Mouse (Mus musculus) MEL (cell line): Measurements from ENCODE around the gene Sash1. TPM values are rescaled to one million over a fixed set of nuclear protein-coding genes. Genes with fewer than 3 reads are reported as not detected.

Experiments used
- DNase-seq: peaks from one replicate; pipeline ENCODE4 v3.0.0; 2011; ENCODE audit warnings: low read depth, low spot score
- H3K27ac ChIP-seq: 2 replicates; pipeline ENCODE4 v1.5.1; 2012; ENCODE audit warnings: low read depth, mild to moderate bottlenecking, control low read depth, low read length, moderate library complexity; ENCODE audit not compliant: control insufficient read depth
- H3K27me3 ChIP-seq, 2 experiments: fragments of 150-350 bp in 1 of 2; sonication (generic) in 1 of 2; 2 replicates each; pipeline ENCODE4 v1.6.1; 2012; ENCODE audit warnings: low read length in 2 of 2, mild to moderate bottlenecking in 2 of 2, improper control_type of control experiment in 1 of 2, moderate library complexity in 1 of 2; ENCODE audit not compliant: insufficient read depth in 2 of 2, control insufficient read depth in 1 of 2
- H3K36me3 ChIP-seq, 2 experiments: 2 replicates each; pipeline ENCODE4 v1.6.1; 2012 to 2014; ENCODE audit warnings: low read length in 2 of 2, improper control_type of control experiment in 1 of 2, inconsistent platforms in 1 of 2, mild to moderate bottlenecking in 1 of 2; ENCODE audit not compliant: insufficient read depth in 2 of 2, control insufficient read depth in 1 of 2
- H3K4me1 ChIP-seq, 2 experiments: fragments of 150-350 bp in 1 of 2; sonication (generic) in 1 of 2; 2 replicates each; pipeline ENCODE4 v1.6.1; 2012; ENCODE audit warnings: low read length in 2 of 2, improper control_type of control experiment in 1 of 2, mild to moderate bottlenecking in 1 of 2; ENCODE audit not compliant: insufficient read depth in 2 of 2, control insufficient read depth in 1 of 2
- H3K4me3 ChIP-seq, 2 experiments: fragments of 150-350 bp in 1 of 2; sonication (generic) in 1 of 2; 2 replicates each; pipeline ENCODE4 v1.5.1; 2012; ENCODE audit warnings: low read depth in 2 of 2, low read length in 2 of 2, mild to moderate bottlenecking in 2 of 2, moderate library complexity in 2 of 2, control low read depth in 1 of 2, improper control_type of control experiment in 1 of 2; ENCODE audit not compliant: control insufficient read depth in 1 of 2, insufficient read depth in 1 of 2
- H3K79me2 ChIP-seq: 2 replicates; pipeline ENCODE4 v1.6.1; 2012; ENCODE audit warnings: mild to moderate bottlenecking, low read length, moderate library complexity; ENCODE audit not compliant: control insufficient read depth, poor library complexity, insufficient read depth
- H3K9ac ChIP-seq: 2 replicates; pipeline ENCODE4 v1.6.1; 2012; ENCODE audit warnings: low read depth, mild to moderate bottlenecking, control low read depth, low read length, moderate library complexity; ENCODE audit not compliant: control insufficient read depth, poor library complexity, severe bottlenecking
- H3K9me3 ChIP-seq: fragments of 150-350 bp; sonication (generic); replicated peaks from 2 replicates; pipeline ENCODE4 v1.6.1; 2012; ENCODE audit warnings: mild to moderate bottlenecking, low read length, improper control_type of control experiment, moderate library complexity; ENCODE audit not compliant: insufficient read depth
- CHD1 ChIP-seq: IDR thresholded peaks from 2 replicates; pipeline ENCODE4 v1.6.1; 2012; ENCODE audit warnings: low read depth, mild to moderate bottlenecking, inconsistent platforms, low read length, improper control_type of control experiment
- CTCF ChIP-seq, 3 experiments: IDR thresholded peaks in 2 of 3; conservative IDR thresholded peaks in 1 of 3; 2 replicates each; pipeline ENCODE4 v1.5.1; 2011 to 2012; ENCODE audit warnings: low read length in 3 of 3, low read depth in 2 of 3, mild to moderate bottlenecking in 2 of 3, improper control_type of control experiment in 1 of 3, inconsistent platforms in 1 of 3, mixed read lengths in 1 of 3, moderate library complexity in 1 of 3; ENCODE audit not compliant: control insufficient read depth in 1 of 3, insufficient read depth in 1 of 3, poor library complexity in 1 of 3, severe bottlenecking in 1 of 3
- E2F4 ChIP-seq: IDR thresholded peaks from 2 replicates; pipeline ENCODE4 v1.6.1; 2011; ENCODE audit warnings: low read depth, low read length, improper control_type of control experiment, borderline replicate concordance
- EP300 ChIP-seq, 2 experiments: IDR thresholded peaks; 2 replicates each; pipeline ENCODE4 v1.6.1; 2011; ENCODE audit warnings: improper control_type of control experiment in 2 of 2, low read length in 2 of 2, low read depth in 1 of 2, mild to moderate bottlenecking in 1 of 2
- ETS1 ChIP-seq: IDR thresholded peaks from 2 replicates; pipeline ENCODE4 v1.6.1; 2012; ENCODE audit warnings: low read depth, mild to moderate bottlenecking, inconsistent platforms, low read length, improper control_type of control experiment, moderate library complexity
- GABPA ChIP-seq: IDR thresholded peaks from 2 replicates; pipeline ENCODE4 v1.6.1; 2012; ENCODE audit warnings: low read depth, mild to moderate bottlenecking, inconsistent platforms, low read length, improper control_type of control experiment, moderate library complexity
- MAFK ChIP-seq: IDR thresholded peaks from 2 replicates; pipeline ENCODE4 v1.6.1; 2011; ENCODE audit warnings: low read depth, mild to moderate bottlenecking, low read length, improper control_type of control experiment, borderline replicate concordance
- MAZ ChIP-seq: IDR thresholded peaks from 2 replicates; pipeline ENCODE4 v1.6.1; 2012; ENCODE audit warnings: low read depth, mild to moderate bottlenecking, inconsistent platforms, low read length, improper control_type of control experiment
- MEF2A ChIP-seq: IDR thresholded peaks from 2 replicates; pipeline ENCODE4 v1.6.1; 2014; ENCODE audit warnings: low read depth, mild to moderate bottlenecking, inconsistent platforms, low read length, improper control_type of control experiment; ENCODE audit not compliant: poor library complexity, insufficient replicate concordance, severe bottlenecking; ENCODE audit errors: extremely low read depth
- MXI1 ChIP-seq: IDR thresholded peaks from 2 replicates; pipeline ENCODE4 v1.6.1; 2011; ENCODE audit warnings: mild to moderate bottlenecking, low read depth, low read length, improper control_type of control experiment
- MYB ChIP-seq: IDR thresholded peaks from 2 replicates; pipeline ENCODE4 v1.6.1; 2011; ENCODE audit warnings: mild to moderate bottlenecking, low read depth, low read length, improper control_type of control experiment
- NELFE ChIP-seq: IDR thresholded peaks from 2 replicates; pipeline ENCODE4 v1.6.1; 2011; ENCODE audit warnings: low read depth, low read length, improper control_type of control experiment
- NRF1 ChIP-seq: IDR thresholded peaks from 2 replicates; pipeline ENCODE4 v1.6.1; 2014; ENCODE audit warnings: low read depth, mild to moderate bottlenecking, inconsistent platforms, low read length, improper control_type of control experiment, moderate library complexity; ENCODE audit not compliant: poor library complexity, insufficient read depth, severe bottlenecking
- POLR2AphosphoS2 ChIP-seq: IDR thresholded peaks from 2 replicates; pipeline ENCODE4 v1.6.1; 2011; ENCODE audit warnings: low read length, improper control_type of control experiment
- POLR2AphosphoS5 ChIP-seq: IDR thresholded peaks from 2 replicates; pipeline ENCODE4 v1.6.1; 2012; ENCODE audit warnings: low read depth, borderline replicate concordance, mild to moderate bottlenecking, inconsistent platforms, low read length, moderate library complexity, mixed read lengths
- RAD21 ChIP-seq: IDR thresholded peaks from 2 replicates; pipeline ENCODE4 v1.6.1; 2011; ENCODE audit warnings: mild to moderate bottlenecking, low read depth, low read length, improper control_type of control experiment
- RCOR1 ChIP-seq: IDR thresholded peaks from 2 replicates; pipeline ENCODE4 v1.6.1; 2012; ENCODE audit warnings: low read depth, mild to moderate bottlenecking, inconsistent platforms, low read length, improper control_type of control experiment
- SMC3 ChIP-seq: IDR thresholded peaks from 2 replicates; pipeline ENCODE4 v1.6.1; 2011; ENCODE audit warnings: low read depth, low read length, improper control_type of control experiment
- TAL1 ChIP-seq: IDR thresholded peaks from 2 replicates; pipeline ENCODE4 v1.6.1; 2012; ENCODE audit warnings: mild to moderate bottlenecking, inconsistent platforms, low read length, moderate library complexity, mixed read lengths
- TBP ChIP-seq: IDR thresholded peaks from 2 replicates; pipeline ENCODE4 v1.8.0; 2011; ENCODE audit warnings: low read depth, low read length, improper control_type of control experiment
- UBTF ChIP-seq: IDR thresholded peaks from 2 replicates; pipeline ENCODE4 v1.6.1; 2012; ENCODE audit warnings: low read depth, mild to moderate bottlenecking, inconsistent platforms, low read length, improper control_type of control experiment, moderate library complexity, borderline replicate concordance; ENCODE audit not compliant: insufficient read depth
- ZC3H11A ChIP-seq: IDR thresholded peaks from 2 replicates; pipeline ENCODE4 v1.6.1; 2012; ENCODE audit warnings: low read depth, mild to moderate bottlenecking, inconsistent platforms, low read length, improper control_type of control experiment
- ZKSCAN1 ChIP-seq: IDR thresholded peaks from 2 replicates; pipeline ENCODE4 v1.6.1; 2012; ENCODE audit warnings: low read depth, mild to moderate bottlenecking, inconsistent platforms, low read length, improper control_type of control experiment, moderate library complexity
- ZNF384 ChIP-seq: IDR thresholded peaks from 2 replicates; pipeline ENCODE4 v1.6.1; 2012; ENCODE audit warnings: low read depth, mild to moderate bottlenecking, inconsistent platforms, low read length, improper control_type of control experiment
- polyA plus RNA-seq, 2 experiments: library from polyadenylated mRNA; stranded (reverse) in 1 of 2; unstranded in 1 of 2; fragments of >175 nt in 1 of 2; fragments of >200 nt in 1 of 2; gene quantifications; 2 replicates each; pipeline versions ENCODE4 v1.2.1 to v1.2.4; 2012; ENCODE audit warnings: low replicate concordance in 2 of 2, low read depth in 1 of 2; ENCODE audit not compliant: insufficient read length in 2 of 2, insufficient read depth in 1 of 2, missing spikeins in 1 of 2
- total RNA-seq: library from RNA; depleted of rRNA; stranded (reverse); fragments of 300-350 nt; gene quantifications from 2 replicates; pipeline ENCODE4 v1.2.3, GENCODE M21; 2012

The Sash1 gene
- total and polyA plus RNA-seq, 3 experiments = not detected

DNA sequence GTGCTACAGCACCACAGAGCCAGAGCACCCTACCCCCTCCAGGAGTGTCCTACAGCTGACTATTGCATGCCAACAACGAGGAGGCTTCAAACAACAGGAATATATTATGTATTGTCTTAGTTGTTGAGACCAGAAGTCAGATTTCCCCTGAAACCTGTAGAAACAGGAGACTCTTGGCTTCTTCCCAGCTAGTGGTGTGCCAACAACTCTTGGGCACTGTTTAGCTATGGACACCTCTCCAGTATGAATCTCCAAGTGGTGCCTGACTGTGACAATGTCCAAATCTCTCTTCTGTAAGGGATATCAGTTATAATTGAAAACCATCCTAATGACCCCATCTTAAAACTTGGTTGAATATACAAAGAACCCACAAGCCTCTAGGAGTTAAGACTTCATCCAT lies 13.9 kb downstream of the Sash1 start:
- DNase-seq = no peak
- TF ChIP-seq EP300 (IDR thresholded peaks at IDR 0.05; ENCODE audit: low read depth in 1 of 2, low read length in 2 of 2) (no peak), POLR2AphosphoS5 (no peak), NELFE (no peak), NRF1 (no peak), TAL1 (no peak), E2F4 (no peak), ZKSCAN1 (no peak), ZNF384 (no peak), CTCF (IDR thresholded peaks at IDR 0.05 in 2 of 3, conservative IDR thresholded peaks at IDR 0.05 in 1 of 3; ENCODE audit: control insufficient read depth in 1 of 3, insufficient read depth in 1 of 3, low read depth in 2 of 3, low read length in 3 of 3, poor library complexity in 1 of 3, severe bottlenecking in 1 of 3) (no peak), ETS1 (no peak), TBP (no peak), MAZ (no peak), RCOR1 (no peak), MXI1 (no peak), SMC3 (no peak), MYB (no peak), MAFK (no peak), CHD1 (no peak), ZC3H11A (no peak), POLR2AphosphoS2 (no peak)
- no peaks in the 10 kb centered on the region for H3K9me3 ChIP-seq
- no peaks in the 10 kb centered on the region for H3K4me1 ChIP-seq
- H3K79me2 ChIP-seq = no peaks in the 10 kb centered on the region
- no peaks in the 10 kb centered on the region for H3K36me3 ChIP-seq
- H3K4me3 ChIP-seq = no peak overlapping the region
- H3K27ac ChIP-seq = no peak overlapping the region
- no peaks in the 10 kb centered on the region for H3K27me3 ChIP-seq
- H3K9ac ChIP-seq = no peak overlapping the region

DNA sequence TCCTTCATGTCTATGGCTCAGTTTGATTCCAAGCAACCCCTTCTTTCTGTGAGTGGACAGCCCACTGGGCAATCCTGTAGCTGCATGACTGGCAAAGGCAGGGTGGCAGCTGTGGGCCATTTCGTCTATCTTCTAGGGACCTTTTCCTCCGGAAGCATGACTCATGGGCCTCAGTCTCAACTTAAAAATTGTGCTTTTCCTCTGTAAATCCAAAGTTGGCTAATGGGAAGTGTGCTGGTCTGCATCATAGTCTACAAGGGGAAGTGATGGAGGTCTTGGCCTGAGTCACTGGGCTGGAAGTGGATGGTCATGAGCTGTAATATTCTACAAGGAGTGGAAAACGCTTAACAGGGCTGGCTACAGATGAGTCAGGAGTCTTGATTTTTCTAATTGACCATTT lies 15.5 kb downstream of the Sash1 start:
- Histone ChIP-seq H3K27me3 (no peaks in the 10 kb centered on the region), H3K9me3 (no peaks in the 10 kb centered on the region), H3K27ac (no peak overlapping the region), H3K4me1 (no peaks in the 10 kb centered on the region), H3K36me3 (no peaks in the 10 kb centered on the region), H3K4me3 (no peak overlapping the region)
- DNase-seq = no peak
- TF ChIP-seq ZKSCAN1 (no peak), ETS1 (no peak), RAD21 (no peak), UBTF (no peak), MEF2A (no peak), ZNF384 (no peak), TBP (no peak), RCOR1 (no peak), GABPA (no peak), NRF1 (no peak), ZC3H11A (no peak), MAZ (no peak), CTCF (IDR thresholded peaks at IDR 0.05 in 2 of 3, conservative IDR thresholded peaks at IDR 0.05 in 1 of 3; ENCODE audit: control insufficient read depth in 1 of 3, insufficient read depth in 1 of 3, low read depth in 2 of 3, low read length in 3 of 3, poor library complexity in 1 of 3, severe bottlenecking in 1 of 3) (no peak), TAL1 (no peak), CHD1 (no peak)
- TF ChIP-seq, all 39 proteins: peak for 0
- Histone ChIP-seq H3K9ac (no peak overlapping the region), H3K79me2 (no peaks in the 10 kb centered on the region)
